Mouse (Mus musculus) left cerebral cortex, adult 6 months (tissue): Measurements from ENCODE around the gene Rcn3. TPM values are rescaled to one million over a fixed set of nuclear protein-coding genes. Genes with fewer than 3 reads are reported as not detected.

Experiments
- long read RNA-seq, 2 experiments: library from polyadenylated mRNA; unstranded; transcript quantifications; one replicate each; pipeline ENCODE4 v2.0.0; 2019 to 2020
- polyA plus RNA-seq: library from polyadenylated mRNA; unstranded; fragments of <200 nt; fragmentation: Nextera tagmentation; gene quantifications from 2 replicates; pipeline ENCODE4 v1.2.3, GENCODE M21; 2021

The Rcn3 gene
- polyA plus RNA-seq, result 9.5 and 14.4 TPM in 2 replicates
- long read RNA-seq, experiment 1, transcript Rcn3-201 (7 exons, 1,462 nt), result major isoform, 10 of 18 reads
- long read RNA-seq, experiment 1, transcript Rcn3-208 (7 exons, 1,453 nt), result minor isoform, 6 of 18 reads
- long read RNA-seq, experiment 1, partial matches to known transcripts, result 2 of 18 reads
- long read RNA-seq, experiment 1, other reads (novel, unspliced or antisense), result 0 of 18 reads
- long read RNA-seq, experiment 2, transcript Rcn3-208 (7 exons, 1,453 nt), result major isoform, 7 of 15 reads
- long read RNA-seq, experiment 2, partial matches to known transcripts, result 1 of 15 reads
- long read RNA-seq, experiment 2, other reads (novel, unspliced or antisense), result 2 of 15 reads

DNA sequence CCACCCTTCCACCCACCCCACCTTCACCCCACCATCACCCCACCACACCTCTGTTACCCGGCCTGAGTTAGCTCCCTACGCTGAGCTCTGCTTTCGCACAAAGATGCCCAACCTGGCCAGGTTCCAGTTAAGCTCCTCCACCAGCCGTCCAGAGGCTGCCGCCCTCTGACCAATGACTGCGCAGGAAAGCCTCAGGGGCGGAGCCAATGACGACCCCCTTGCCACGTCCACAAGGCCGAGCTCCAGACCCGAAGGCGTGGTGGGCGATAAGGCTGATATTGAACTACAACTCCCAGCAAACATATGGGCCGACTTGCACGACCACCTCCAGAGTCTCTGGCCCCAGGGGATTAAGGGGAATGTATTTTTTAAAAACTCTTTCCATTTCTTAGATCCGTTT is at the start of gene Rcn3:
Gene Rcn3 (minus strand): TSS at position 174 of the 400 bp plus-strand sequence.

DNA sequence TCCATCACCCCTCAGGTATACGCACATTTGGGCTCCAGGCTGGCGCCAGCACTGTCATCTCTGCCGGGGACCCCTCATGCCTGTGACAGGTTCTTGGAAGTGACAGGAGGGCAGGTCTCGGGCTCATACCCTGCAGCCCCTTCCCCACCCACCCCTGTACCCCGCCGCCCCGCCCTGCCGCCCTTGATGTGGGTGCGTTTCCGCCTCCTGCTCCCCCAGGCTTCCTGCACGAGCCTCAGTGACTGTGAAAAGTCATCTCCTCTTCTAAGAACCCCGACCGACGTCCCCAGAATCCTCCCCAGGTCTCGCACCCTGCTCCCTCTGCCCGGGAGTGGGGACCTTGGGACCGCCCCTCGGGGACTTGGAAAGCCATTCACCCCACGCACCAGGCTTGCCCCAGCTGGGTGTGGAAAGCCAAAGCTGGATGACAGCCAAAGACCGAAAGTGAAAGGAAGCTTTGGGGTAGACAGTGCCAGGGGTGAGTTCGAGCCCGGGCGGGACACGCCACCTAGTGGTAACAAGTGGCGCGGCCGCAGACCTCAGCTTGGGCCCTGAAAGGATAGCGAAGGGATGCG is 44.1 kb upstream of the Rcn3 start, which contains the start of the genes Gm45713 and Flt3l:
Gene Gm45713 (minus strand): TSS at position 239 of the 575 bp plus-strand sequence.
Gene Flt3l (minus strand): TSS at position 440 of the 575 bp plus-strand sequence.

DNA sequence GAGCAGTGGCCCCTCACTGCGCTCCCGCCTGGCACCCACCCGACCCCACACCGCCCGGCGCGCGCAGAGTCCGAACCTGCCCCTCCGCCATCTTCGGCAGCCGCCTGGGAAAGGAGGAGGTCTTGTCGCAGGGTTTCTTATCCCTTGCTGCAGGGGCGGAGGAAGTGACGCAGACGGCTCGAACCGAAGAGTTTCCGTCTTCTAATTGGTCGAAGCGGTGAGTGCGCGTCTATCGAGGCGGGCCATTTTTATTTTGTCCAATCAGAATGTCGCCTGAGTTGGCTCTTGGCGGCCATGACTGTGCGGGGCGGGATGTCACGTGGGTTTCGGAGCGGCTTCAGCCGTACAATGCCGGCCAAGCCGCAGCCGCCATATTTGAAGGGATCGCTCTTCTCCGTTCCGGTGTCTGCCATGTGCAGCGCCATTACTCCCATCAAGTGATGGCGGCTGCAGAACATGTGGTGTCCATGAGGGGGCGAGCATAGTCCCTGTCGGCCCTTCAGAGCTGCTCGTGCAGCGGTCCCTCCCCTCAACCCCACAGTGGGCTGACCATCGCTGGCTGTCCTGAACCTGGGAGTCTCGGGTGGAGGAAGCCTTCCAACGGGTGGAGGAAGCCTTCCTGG is 36.7 kb upstream of the Rcn3 start, which contains the start of gene Rpl13a:
Gene Rpl13a (minus strand): TSS at position 138 of the 623 bp plus-strand sequence.

DNA sequence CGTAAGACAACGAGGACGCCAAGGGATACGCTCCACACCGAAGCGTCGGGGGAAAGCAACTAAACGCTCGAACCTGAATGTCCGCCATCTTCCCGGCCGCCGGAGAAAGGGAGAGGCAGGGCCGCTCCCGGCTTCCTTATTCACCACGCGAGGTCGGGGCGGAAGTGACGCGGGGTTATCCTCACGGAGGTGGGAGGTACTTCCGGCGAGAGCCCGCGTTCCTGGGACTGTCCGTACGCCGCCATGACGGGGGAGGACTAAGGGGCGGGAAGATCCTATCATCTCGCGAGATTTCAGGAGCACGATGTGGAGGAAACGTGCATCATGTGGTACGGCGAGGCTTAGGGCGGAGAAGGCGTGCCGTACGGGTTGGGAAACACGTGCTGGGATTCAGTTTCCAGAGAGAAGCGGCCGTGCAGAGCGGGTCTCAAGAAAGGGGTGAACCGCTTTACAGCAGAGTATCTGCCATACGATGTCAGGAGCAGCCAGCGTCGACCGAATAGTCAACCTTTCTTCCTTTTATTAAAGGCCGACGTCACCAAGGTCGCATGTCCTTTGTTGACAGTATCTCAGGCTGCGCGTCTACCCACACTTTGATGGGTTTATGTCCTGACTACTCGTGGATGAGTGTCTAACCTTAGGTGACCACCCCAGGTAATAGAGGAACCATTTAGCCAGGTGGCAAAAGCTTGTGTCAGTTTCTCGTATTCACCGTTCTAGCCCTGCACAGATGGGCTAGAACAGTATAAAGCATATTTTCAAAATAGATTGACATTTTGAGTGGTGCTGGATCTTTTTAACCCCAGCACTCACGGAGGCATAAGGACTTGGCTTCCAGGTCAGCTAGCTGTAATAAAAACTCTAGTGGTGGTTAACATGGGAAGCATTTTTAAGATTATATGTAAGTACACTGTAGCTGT is 32.5 kb upstream of the Rcn3 start, which contains the start of gene Rps11:
Gene Rps11 (minus strand): TSS at position 216 of the 920 bp plus-strand sequence.

DNA sequence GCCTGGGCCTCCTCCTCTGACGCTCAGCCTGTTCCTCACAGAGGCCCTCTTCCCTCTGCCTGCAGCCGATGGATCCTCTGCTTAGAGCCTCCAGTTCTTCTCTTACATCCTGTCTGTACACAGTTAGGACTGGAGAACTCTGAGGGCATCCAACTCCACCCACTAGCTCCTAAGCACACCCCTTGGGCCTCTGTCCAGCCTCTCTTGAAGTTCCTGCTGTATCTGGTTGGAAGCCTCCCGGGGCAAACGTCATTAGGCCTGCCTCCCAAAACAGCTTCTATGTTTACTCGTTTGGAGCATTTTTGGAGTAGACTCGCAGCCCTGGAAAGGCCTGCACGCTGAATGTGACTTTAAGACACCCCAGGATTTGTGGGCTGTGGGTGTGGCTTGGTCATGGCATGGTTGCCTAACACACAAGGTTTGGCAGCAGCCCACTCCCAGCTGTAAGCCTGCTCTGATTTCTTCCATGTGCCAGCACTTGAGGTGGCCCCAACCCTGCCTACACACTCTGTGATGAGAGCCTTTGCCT is 11.7 kb upstream of the Rcn3 start, which contains the start of gene Fcgrt:
Gene Fcgrt (minus strand): TSS at position 200 of the 529 bp plus-strand sequence.

DNA sequence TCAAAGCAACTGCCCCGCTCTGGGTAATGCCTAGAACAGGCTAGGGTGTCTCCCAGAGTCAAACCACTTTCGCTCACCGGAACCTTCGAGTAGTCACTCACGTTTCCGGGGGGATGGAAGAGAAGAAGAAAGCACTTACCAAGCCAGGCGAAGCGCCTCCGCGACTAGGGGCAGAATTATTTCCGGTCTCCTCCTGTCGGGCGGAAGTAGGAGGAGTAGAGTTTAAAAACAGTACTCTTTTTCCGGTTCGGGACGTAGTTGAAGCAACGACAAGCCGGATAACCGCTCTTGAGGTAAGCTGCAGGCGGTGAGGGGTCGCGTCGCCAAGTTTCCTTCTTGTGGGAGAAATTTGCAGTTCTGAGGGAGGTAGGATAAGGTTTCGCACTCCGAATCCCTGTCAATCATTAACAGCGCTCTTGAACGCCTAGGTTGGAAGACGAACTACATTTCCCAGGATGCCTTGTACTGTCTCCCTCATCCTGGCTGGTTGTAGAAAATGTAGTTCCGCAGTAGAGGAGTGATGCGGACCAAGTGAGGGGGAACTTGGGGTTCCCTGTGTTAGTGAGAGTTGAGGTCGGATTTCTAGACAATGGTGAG is 29.7 kb downstream of the Rcn3 start, which contains the start of the genes Nosip and Prrg2:
Gene Nosip (plus strand): TSS at position 191 of the 597 bp plus-strand sequence.
Gene Prrg2 (minus strand): TSS at position 439 of the 597 bp plus-strand sequence.

DNA sequence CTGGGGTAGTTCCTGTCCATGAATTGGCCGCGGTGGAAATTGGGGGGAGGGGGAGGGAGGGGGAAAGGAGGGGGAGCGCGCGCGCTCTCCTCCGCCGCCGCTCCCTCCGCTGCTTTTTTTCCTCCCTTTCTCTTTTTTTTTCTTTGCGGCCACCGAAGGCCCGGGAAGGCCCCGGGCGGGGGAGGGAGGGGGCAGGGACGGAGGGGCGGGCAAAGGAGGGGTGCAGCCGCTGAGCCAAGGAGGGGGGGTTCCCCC is 39.2 kb downstream of the Rcn3 start, which contains the start of gene Prr12:
Gene Prr12 (minus strand): TSS at position 20 of the 255 bp plus-strand sequence.

Other genes with a start within 250 kb of the Rcn3 start
- gene Akt1s1, start 243.2 kb downstream of the Rcn3 start, polyA plus RNA-seq, result 31.0 and 50.0 TPM in 2 replicates
- gene Tbc1d17, start 243.1 kb downstream of the Rcn3 start, polyA plus RNA-seq, result 48.7 and 69.5 TPM in 2 replicates
- gene Pnkp, start 235.1 kb downstream of the Rcn3 start, polyA plus RNA-seq, result 25.1 and 38.7 TPM in 2 replicates
- 120 and 523 TPM in 2 replicates for gene Ptov1, start 222.4 kb downstream of the Rcn3 start, polyA plus RNA-seq
- gene Med25, start 199.5 kb downstream of the Rcn3 start, polyA plus RNA-seq, result 114 and 117 TPM in 2 replicates
- 11.3 and 12.2 TPM in 2 replicates for gene Fuz, start 196.1 kb downstream of the Rcn3 start, polyA plus RNA-seq
- gene Ap2a1, start 162.7 kb downstream of the Rcn3 start, polyA plus RNA-seq, result 27.8 and 116 TPM in 2 replicates
- 0.91 and 0.97 TPM in 2 replicates for gene Tsks, start 149.0 kb downstream of the Rcn3 start, polyA plus RNA-seq
- gene Cpt1c, start 117.4 kb downstream of the Rcn3 start, polyA plus RNA-seq, result 48.7 and 54.3 TPM in 2 replicates
- 9.6 and 17.5 TPM in 2 replicates for gene Prmt1, start 105.7 kb downstream of the Rcn3 start, polyA plus RNA-seq
- 11.6 and 14.6 TPM in 2 replicates for gene Irf3, start 94.6 kb downstream of the Rcn3 start, polyA plus RNA-seq
- 2.0 and 2.6 TPM in 2 replicates for gene Bcl2l12, start 93.5 kb downstream of the Rcn3 start, polyA plus RNA-seq
- gene Scaf1, start 75.9 kb downstream of the Rcn3 start, polyA plus RNA-seq, result 61.4 and 61.9 TPM in 2 replicates
- gene Rras, start 74.3 kb downstream of the Rcn3 start, polyA plus RNA-seq, result 5.0 and 5.8 TPM in 2 replicates
- 3.6 and 6.1 TPM in 2 replicates for gene Prr12, start 39.3 kb downstream of the Rcn3 start, polyA plus RNA-seq
- 36.5 and 47.8 TPM in 2 replicates for gene Nosip, start 29.8 kb downstream of the Rcn3 start, polyA plus RNA-seq
- gene Prrg2, start 29.5 kb downstream of the Rcn3 start, polyA plus RNA-seq, result 11.7 and 12.1 TPM in 2 replicates
- gene Fcgrt, start 11.6 kb upstream of the Rcn3 start, polyA plus RNA-seq, result 26.0 and 28.5 TPM in 2 replicates
- 1,227 and 1,374 TPM in 2 replicates for gene Rps11, start 32.2 kb upstream of the Rcn3 start, polyA plus RNA-seq
- 2,046 and 2,172 TPM in 2 replicates for gene Rpl13a, start 36.5 kb upstream of the Rcn3 start, polyA plus RNA-seq
- 0.14 TPM in 1 of 2 replicates, not detected in the other for gene Gm45713, start 44.0 kb upstream of the Rcn3 start, polyA plus RNA-seq
- 0.70 and 0.99 TPM in 2 replicates for gene Flt3l, start 44.2 kb upstream of the Rcn3 start, polyA plus RNA-seq
- gene Pih1d1, start 62.1 kb upstream of the Rcn3 start, polyA plus RNA-seq, result 37.8 and 48.3 TPM in 2 replicates
- 4.8 TPM in 2 replicates for gene Aldh16a1, start 62.4 kb upstream of the Rcn3 start, polyA plus RNA-seq
- 45.6 and 104 TPM in 2 replicates for gene Slc17a7, start 71.7 kb upstream of the Rcn3 start, polyA plus RNA-seq
- gene Gfy, start 87.3 kb upstream of the Rcn3 start, polyA plus RNA-seq, result 0.05 TPM in 1 of 2 replicates, not detected in the other
- gene Pth2, start 88.8 kb upstream of the Rcn3 start, polyA plus RNA-seq, result not detected in 2 replicates
- gene Ccdc155, start 112.7 kb upstream of the Rcn3 start, polyA plus RNA-seq, result 3.6 and 4.4 TPM in 2 replicates
- gene Dkkl1, start 119.9 kb upstream of the Rcn3 start, polyA plus RNA-seq, result 41.8 and 55.2 TPM in 2 replicates
- 0.40 and 2.1 TPM in 2 replicates for gene Tead2, start 123.5 kb upstream of the Rcn3 start, polyA plus RNA-seq
- gene Cd37, start 146.9 kb upstream of the Rcn3 start, polyA plus RNA-seq, result 9.9 and 10.6 TPM in 2 replicates
- gene Slc6a16, start 148.9 kb upstream of the Rcn3 start, polyA plus RNA-seq, result 1.1 and 1.6 TPM in 2 replicates
- not detected in 2 replicates for gene Slc6a21, start 185.3 kb upstream of the Rcn3 start, polyA plus RNA-seq
- gene Trpm4, start 241.6 kb upstream of the Rcn3 start, polyA plus RNA-seq, result 9.2 and 15.2 TPM in 2 replicates
- gene Hrc, start 243.1 kb upstream of the Rcn3 start, polyA plus RNA-seq, result 0.05 and 0.11 TPM in 2 replicates